Mouse (Mus musculus): Measurements from ENCODE around the gene Ptprk. TPM values are rescaled to one million over a fixed set of nuclear protein-coding genes. Genes with fewer than 3 reads are reported as not detected.

The Ptprk gene
- total RNA-seq, 2 experiments from 2014 or later: 3.2 to 5.9 TPM

DNA sequence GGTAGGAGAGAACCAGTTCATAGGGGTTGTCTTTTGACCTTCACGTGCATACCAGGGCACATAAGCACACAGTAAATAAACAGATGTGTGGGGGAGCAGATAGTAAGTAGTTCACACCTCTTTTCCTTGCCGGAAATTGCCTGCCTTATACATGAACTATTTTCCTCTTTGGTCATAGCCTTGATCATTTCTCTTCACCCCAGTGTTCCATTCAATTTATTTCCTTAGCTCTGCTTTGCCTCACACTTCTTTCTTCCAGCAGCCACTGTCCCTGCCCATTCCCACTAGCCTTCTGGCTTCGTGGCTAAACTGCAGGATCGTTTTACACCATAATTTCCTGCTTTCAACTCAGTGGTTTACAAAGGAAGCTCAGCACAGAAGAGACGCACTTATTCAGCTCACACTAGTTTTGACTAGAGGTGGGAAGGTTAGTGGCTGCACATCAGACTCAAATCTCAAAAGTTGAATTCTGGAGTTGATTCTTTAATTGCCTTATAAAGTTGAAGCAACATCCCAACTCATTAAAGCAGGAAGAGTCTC is 151.0 kb downstream of the Ptprk start:
- DNase-seq: no peak
- no peak overlapping the region for H3K4me3 ChIP-seq
- TF ChIP-seq CTCF (IDR thresholded peaks at IDR 0.05): no peak
- no peak overlapping the region for H3K27ac ChIP-seq
- intact Hi-C loops (cut with DNase I): no loop called here

DNA sequence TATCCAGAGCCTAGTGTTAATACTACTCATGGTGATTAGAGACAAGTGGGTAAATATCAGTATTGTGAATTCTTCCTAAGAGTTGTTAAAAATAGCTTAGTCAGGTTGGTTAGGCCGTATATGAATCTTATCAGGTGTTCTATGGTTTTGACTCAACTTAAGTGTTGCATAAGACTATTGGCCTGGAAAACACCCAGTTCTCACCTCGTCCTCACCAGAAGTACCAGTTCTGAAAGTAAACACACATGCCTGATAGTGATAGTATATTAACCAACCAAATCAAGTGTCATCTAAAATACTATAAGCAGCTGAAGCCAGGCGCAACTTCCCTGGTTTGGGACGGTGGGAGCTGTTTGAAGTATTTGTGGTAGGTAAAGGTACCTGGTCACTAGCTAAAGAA is 153.1 kb downstream of the Ptprk start:
- no peak for TF ChIP-seq CTCF (IDR thresholded peaks at IDR 0.05)
- intact Hi-C loops (cut with DNase I): no loop called here

DNA sequence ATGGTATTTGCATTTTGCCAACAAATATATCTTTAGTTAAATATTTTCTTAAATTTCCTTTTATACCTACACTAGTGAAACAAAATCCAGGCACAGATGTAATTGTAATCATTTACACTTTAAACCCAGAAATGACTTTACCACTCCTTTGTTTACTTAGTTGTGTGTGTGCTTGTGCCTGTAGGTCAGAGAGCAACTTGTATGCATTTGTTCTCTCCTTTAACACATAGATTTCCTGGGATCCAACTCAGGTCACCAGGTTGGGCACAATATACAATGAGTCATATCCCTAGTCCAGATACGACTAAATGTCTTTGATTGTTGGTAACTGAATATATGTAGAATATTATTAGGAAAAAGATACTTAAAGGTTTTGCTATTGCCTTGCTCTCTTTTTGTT is 153.6 kb downstream of the Ptprk start:
- Histone ChIP-seq H3K4me3 (no peak overlapping the region), H3K27ac (no peak overlapping the region)
- no peak for TF ChIP-seq CTCF (IDR thresholded peaks at IDR 0.05)
- DNase-seq: no peak
- intact Hi-C loops (cut with DNase I): no loop called here

More for the DNA sequence above, 153.1 kb downstream of the Ptprk start:
- DNase-seq: no peak
- H3K4me3 ChIP-seq: no peak overlapping the region
- no peak overlapping the region for H3K27ac ChIP-seq

DNA sequence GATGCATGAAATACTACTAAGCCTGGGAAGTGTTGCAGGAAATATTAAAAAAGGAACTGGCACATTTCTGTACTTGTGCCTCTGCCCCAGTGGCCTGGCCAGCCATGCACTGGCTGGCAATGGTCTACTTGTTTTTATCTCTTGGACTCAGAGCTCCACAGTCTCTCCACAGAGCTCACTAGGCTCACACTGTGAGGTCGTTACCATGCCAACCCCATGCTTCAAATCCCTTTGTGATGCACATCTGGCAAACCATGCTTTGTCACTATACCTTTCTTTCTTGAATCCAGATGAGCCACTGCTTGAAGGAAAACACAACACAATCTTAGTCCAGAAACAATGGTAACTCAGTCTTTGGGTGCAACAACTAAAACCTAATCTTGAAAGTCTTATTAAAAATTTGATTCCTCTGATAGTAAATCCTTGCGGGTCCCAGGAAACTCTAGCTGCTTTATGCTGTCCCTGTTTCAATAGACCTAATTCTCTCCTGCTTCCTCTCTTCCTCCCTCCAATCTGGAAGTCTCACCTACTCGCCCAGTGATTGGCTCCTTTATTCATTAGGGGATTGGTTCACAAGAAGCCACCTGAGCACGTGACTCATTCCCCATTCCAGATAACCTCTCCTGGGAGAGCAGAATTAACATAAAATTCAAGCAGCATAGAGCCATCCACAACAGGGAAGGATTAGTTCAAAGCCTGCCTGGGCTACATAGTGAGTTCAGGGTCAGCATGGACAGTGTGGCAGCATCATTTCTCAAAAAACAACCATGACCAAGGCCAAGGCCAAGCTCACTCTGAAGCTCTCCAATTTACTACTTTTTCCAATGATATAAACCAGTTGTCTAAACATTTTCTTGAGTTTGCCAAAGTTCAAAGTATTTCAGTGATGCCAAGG is 157.9 kb downstream of the Ptprk start:
- intact Hi-C loops (cut with DNase I): no loop called here
- Histone ChIP-seq H3K4me3 (no peak overlapping the region), H3K27ac (no peak overlapping the region)
- TF ChIP-seq CTCF (IDR thresholded peaks at IDR 0.05): no peak
- DNase-seq: no peak

DNA sequence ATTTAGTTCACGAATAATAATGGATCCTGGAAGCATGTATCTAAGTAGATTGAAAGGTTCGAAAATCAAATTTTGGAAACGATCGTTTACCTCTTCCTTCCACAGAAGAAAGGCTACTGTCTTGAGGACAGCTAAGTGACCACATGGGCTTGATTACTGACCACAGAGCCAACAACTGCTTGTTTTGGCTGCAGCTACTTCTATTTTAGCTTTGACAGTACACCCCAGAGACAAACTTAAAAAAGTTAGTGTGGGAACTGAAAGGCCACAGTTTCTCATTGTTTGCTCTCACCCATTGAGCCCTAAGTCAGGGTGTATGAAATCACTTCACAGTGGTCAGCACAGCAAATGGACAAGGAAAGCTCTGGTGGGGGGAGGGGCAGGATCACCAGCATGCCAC is 174.4 kb downstream of the Ptprk start:
- DNase-seq: no peak
- intact Hi-C loops (cut with DNase I): no loop called here
- peak overlapping the region; percentile 49; the same call in 1 of the 2 replicates for H3K27ac ChIP-seq

GRCm38 (mm10) chr10:28251385-28251784 is 176.8 kb downstream of the Ptprk start:
- no peak overlapping the region for H3K4me3 ChIP-seq
- intact Hi-C loops (cut with DNase I): no loop called here
- no peak for TF ChIP-seq CTCF (IDR thresholded peaks at IDR 0.05)
- no peak for DNase-seq
- no peak overlapping the region for H3K27ac ChIP-seq

More for the DNA sequence above, 174.4 kb downstream of the Ptprk start:
- H3K4me3 ChIP-seq: no peak overlapping the region
- no peak for TF ChIP-seq CTCF (IDR thresholded peaks at IDR 0.05)

DNA sequence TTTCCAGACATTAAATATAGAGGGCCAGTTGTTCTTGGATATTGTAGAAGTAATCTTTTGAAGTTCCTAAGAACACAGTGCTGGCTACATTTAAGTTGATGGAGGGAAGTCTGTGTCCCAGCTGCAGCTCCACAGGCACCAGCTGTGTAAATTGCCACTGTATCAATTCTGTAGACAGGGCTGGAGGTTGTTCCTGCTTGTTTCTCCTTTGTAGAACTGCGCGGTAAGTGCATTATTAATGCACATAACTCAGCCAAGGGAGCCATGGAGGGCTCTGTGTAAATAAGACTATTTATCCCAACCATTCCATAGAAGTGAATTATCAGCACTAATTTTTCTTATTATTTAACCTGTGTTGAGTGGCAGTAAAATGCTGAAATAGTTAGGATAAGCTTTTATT is 186.0 kb downstream of the Ptprk start:
- no peak for TF ChIP-seq CTCF (IDR thresholded peaks at IDR 0.05)
- no peak overlapping the region for H3K4me3 ChIP-seq
- DNase-seq: no peak
- intact Hi-C loops (cut with DNase I): no loop called here
- no peak overlapping the region for H3K27ac ChIP-seq

DNA sequence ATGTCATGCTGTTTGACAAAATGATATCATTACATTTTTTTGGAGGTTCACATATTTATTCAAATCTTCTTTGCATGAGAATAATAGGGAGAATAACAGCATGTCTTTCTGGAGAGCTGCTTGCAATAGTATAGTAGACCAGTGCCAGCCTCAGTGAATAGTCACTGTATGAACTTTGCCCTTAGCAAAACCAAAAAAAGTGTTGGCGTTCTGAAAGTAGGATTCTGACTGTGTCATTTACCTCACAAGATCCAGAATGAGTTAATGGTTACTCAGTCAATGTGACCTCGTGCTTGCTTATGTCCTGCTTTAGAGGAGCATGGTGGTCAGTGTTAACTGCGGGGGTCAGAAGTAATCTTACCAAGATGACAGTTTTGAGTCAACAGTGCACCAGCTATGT is 187.5 kb downstream of the Ptprk start:
- DNase-seq: no peak
- Histone ChIP-seq H3K4me3 (no peak overlapping the region), H3K27ac (no peak overlapping the region)
- TF ChIP-seq CTCF (IDR thresholded peaks at IDR 0.05): no peak
- intact Hi-C loops (cut with DNase I): no loop called here

- Histone ChIP-seq H3K4me3 (no peak overlapping the region), H3K27ac (no peak overlapping the region)
- intact Hi-C loops (cut with DNase I): no loop called here
- TF ChIP-seq CTCF (IDR thresholded peaks at IDR 0.05): no peak
- no peak for DNase-seq
Measured at GRCm38 (mm10) chr10:28263546-28263945, 188.9 kb downstream of the Ptprk start.

DNA sequence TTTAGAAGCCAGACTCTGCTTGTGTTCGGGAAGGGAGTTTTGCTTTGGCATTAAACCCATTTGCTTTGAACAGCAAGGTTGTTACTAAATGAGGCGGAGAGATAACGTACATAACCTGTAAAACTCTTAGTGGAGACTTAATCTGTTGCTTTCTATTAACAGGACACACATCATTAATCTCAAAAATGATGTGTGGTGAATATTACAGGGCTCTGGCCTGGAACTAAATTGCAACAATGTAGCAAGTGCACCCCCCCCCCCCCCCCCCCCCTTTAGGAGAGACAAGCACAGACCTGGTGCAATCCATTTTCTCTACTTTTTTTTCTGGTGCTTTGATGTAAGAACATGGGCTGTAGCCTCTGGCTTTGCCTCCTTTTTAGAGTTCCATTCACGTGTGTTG is 195.7 kb downstream of the Ptprk start:
- TF ChIP-seq CTCF (IDR thresholded peaks at IDR 0.05): no peak
- no peak overlapping the region for H3K27ac ChIP-seq
- DNase-seq: no peak
- intact Hi-C loops (cut with DNase I): no loop called here
- no peak overlapping the region for H3K4me3 ChIP-seq

- intact Hi-C loops (cut with DNase I): no loop called here
- Histone ChIP-seq H3K27ac (no peak overlapping the region), H3K4me3 (no peak overlapping the region)
- DNase-seq: no peak
- TF ChIP-seq CTCF (IDR thresholded peaks at IDR 0.05): no peak
Measured at GRCm38 (mm10) chr10:28271729-28272606, 197.3 kb downstream of the Ptprk start.

GRCm38 (mm10) chr10:28278757-28279156 is 204.1 kb downstream of the Ptprk start:
- H3K27ac ChIP-seq: no peak overlapping the region
- TF ChIP-seq CTCF (IDR thresholded peaks at IDR 0.05): peak; percentile 27; the same call in 1 of the 2 replicates
- intact Hi-C loops (cut with DNase I): no loop called here
- no peak for DNase-seq
- no peak overlapping the region for H3K4me3 ChIP-seq

GRCm38 (mm10) chr10:28297531-28297930 is 222.9 kb downstream of the Ptprk start:
- TF ChIP-seq CTCF (IDR thresholded peaks at IDR 0.05): no peak
- DNase-seq: no peak
- H3K4me3 ChIP-seq: no peak overlapping the region
- intact Hi-C loops (cut with DNase I): no loop called here
- no peak overlapping the region for H3K27ac ChIP-seq
